Mouse (Mus musculus) midbrain, embryonic 15.5 days (tissue): ENCODE results near the gene Supt16. TPM values are rescaled to one million over a fixed set of nuclear protein-coding genes. Genes with fewer than 3 reads are reported as not detected.

Experiments
- ATAC-seq: fragments of 200-750 bp; cut with Nextera tagmentation; replicated peaks from 2 replicates; pipeline ENCODE4 v1.8.0; 2017; ENCODE audit warnings: moderate TSS enrichment
- H3K27ac ChIP-seq: fragments of 300-500 bp; sonication (generic); 2 replicates; pipeline ENCODE4 v1.5.1; 2015; ENCODE audit warnings: mild to moderate bottlenecking, inconsistent platforms
- H3K27me3 ChIP-seq: fragments of 300-500 bp; sonication (generic); replicated peaks from 2 replicates; pipeline ENCODE4 v1.6.1; 2015; ENCODE audit warnings: inconsistent platforms
- H3K36me3 ChIP-seq: fragments of 300-500 bp; sonication (generic); replicated peaks from 2 replicates; pipeline ENCODE4 v1.6.1; 2015; ENCODE audit warnings: inconsistent platforms
- H3K4me1 ChIP-seq: fragments of 300-500 bp; sonication (generic); 2 replicates; pipeline ENCODE4 v1.6.1; 2015; ENCODE audit warnings: inconsistent platforms
- H3K4me2 ChIP-seq: fragments of 300-500 bp; sonication (generic); 2 replicates; pipeline ENCODE4 v1.6.1; 2015; ENCODE audit warnings: inconsistent platforms, mild to moderate bottlenecking, moderate library complexity
- H3K4me3 ChIP-seq: fragments of 300-500 bp; sonication (generic); 2 replicates; pipeline ENCODE4 v1.5.1; 2015; ENCODE audit warnings: mild to moderate bottlenecking, inconsistent platforms
- H3K9ac ChIP-seq: fragments of 300-500 bp; sonication (generic); 2 replicates; pipeline ENCODE4 v1.6.1; 2015; ENCODE audit warnings: mild to moderate bottlenecking, inconsistent platforms
- H3K9me3 ChIP-seq: fragments of 300-500 bp; sonication (generic); 2 replicates; pipeline ENCODE4 v1.6.1; 2016; ENCODE audit warnings: inconsistent platforms
- WGBS: fragments of 180-500 bp; shearing (Covaris S2); methylation state at CpG from one replicate; pipeline ENCODE4 v1.1.7; 2015; ENCODE audit warnings: mixed read lengths; 5-methylcytosine and 5-hydroxymethylcytosine counted together
- polyA plus RNA-seq: library from polyadenylated mRNA; unstranded; fragments of >200 nt; fragmentation: Nextera tagmentation; extraction: Ambion mirVana; gene quantifications from 2 replicates; pipeline ENCODE4 v1.2.1, GENCODE M21; 2015

The Supt16 gene
- polyA plus RNA-seq, 1 experiment from 2014 or later = 45.4 TPM

GRCm38 (mm10) chr14:52140577-52141444, 56.4 kb downstream of the Supt16 start:
- Histone ChIP-seq H3K9ac (no peak overlapping the region), H3K36me3 (no peaks in the 10 kb centered on the region), H3K27ac (no peak overlapping the region), H3K9me3 (no peaks in the 10 kb centered on the region), H3K4me1 (no peaks in the 10 kb centered on the region), H3K4me2 (no peak overlapping the region), H3K27me3 (no peaks in the 10 kb centered on the region), H3K4me3 (no peak overlapping the region)
- WGBS = 72% methylated on average over 19 of the region's 19 CpGs
- no peak for ATAC-seq

- Histone ChIP-seq H3K27me3 (no peaks in the 10 kb centered on the region), H3K36me3 (no peaks in the 10 kb centered on the region), H3K9me3 (no peaks in the 10 kb centered on the region), H3K9ac (no peak overlapping the region), H3K27ac (no peak overlapping the region), H3K4me3 (no peak overlapping the region), H3K4me2 (no peak overlapping the region), H3K4me1 (no peaks in the 10 kb centered on the region)
- no peak for ATAC-seq
- 86% methylated on average over 5 of the region's 5 CpGs for WGBS
Observed at GRCm38 (mm10) chr14:52133584-52133983, 63.6 kb downstream of the Supt16 start.

- Histone ChIP-seq H3K27me3 (no peaks in the 10 kb centered on the region), H3K4me3 (no peak overlapping the region), H3K9me3 (no peaks in the 10 kb centered on the region), H3K4me1 (peaks cover 6% of the 10 kb centered on the region; the same call in 1 of the 2 replicates), H3K36me3 (no peaks in the 10 kb centered on the region), H3K27ac (no peak overlapping the region), H3K4me2 (no peak overlapping the region), H3K9ac (no peak overlapping the region)
- no peak for ATAC-seq
- 93% methylated on average over 3 of the region's 3 CpGs for WGBS
Observed at GRCm38 (mm10) chr14:52124636-52125035, 72.6 kb downstream of the Supt16 start.

GRCm38 (mm10) chr14:52123918-52124317, 73.3 kb downstream of the Supt16 start:
- H3K27me3 ChIP-seq = no peaks in the 10 kb centered on the region
- H3K36me3 ChIP-seq = no peaks in the 10 kb centered on the region
- H3K4me1 ChIP-seq = peaks cover 6% of the 10 kb centered on the region; the same call in 1 of the 2 replicates
- ATAC-seq = no peak
- H3K9me3 ChIP-seq = no peaks in the 10 kb centered on the region
- no peak overlapping the region for H3K9ac ChIP-seq
- no peak overlapping the region for H3K27ac ChIP-seq
- WGBS = 18% methylated on average over 4 of the region's 4 CpGs
- no peak overlapping the region for H3K4me3 ChIP-seq
- H3K4me2 ChIP-seq = no peak overlapping the region

DNA sequence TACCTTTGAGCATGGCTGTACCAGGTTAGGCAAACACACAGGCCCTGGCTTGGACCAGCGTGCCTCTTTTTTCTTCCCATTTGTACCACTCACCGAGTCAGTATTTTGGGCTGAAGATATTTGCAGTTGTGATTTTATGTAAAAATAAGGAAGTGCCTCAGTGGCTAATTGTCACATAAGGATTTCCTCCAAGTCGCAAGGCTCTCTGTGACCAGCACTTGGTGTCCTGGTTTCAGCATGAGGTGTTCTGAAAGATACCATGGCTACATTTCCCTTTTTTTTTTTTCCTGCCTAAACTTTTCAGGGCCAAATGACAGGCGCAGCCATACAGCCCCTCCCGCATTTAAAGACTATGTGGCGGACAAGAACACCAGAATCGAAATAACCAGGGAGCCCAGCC, 77.0 kb downstream of the Supt16 start:
- peak overlapping the region; percentile 87; the same call in 1 of the 2 replicates for H3K27ac ChIP-seq
- peak overlapping the region; percentile 97 for H3K4me2 ChIP-seq
- H3K4me3 ChIP-seq = peak overlapping the region; percentile 56; the same call in 1 of the 2 replicates
- H3K9ac ChIP-seq = peak overlapping the region; percentile 11; the same call in 1 of the 2 replicates
- H3K27me3 ChIP-seq = no peaks in the 10 kb centered on the region
- H3K4me1 ChIP-seq = peaks cover 12% of the 10 kb centered on the region
- WGBS = 60% methylated on average over 7 of the region's 7 CpGs
- no peaks in the 10 kb centered on the region for H3K9me3 ChIP-seq
- H3K36me3 ChIP-seq = no peaks in the 10 kb centered on the region
- no peak for ATAC-seq

DNA sequence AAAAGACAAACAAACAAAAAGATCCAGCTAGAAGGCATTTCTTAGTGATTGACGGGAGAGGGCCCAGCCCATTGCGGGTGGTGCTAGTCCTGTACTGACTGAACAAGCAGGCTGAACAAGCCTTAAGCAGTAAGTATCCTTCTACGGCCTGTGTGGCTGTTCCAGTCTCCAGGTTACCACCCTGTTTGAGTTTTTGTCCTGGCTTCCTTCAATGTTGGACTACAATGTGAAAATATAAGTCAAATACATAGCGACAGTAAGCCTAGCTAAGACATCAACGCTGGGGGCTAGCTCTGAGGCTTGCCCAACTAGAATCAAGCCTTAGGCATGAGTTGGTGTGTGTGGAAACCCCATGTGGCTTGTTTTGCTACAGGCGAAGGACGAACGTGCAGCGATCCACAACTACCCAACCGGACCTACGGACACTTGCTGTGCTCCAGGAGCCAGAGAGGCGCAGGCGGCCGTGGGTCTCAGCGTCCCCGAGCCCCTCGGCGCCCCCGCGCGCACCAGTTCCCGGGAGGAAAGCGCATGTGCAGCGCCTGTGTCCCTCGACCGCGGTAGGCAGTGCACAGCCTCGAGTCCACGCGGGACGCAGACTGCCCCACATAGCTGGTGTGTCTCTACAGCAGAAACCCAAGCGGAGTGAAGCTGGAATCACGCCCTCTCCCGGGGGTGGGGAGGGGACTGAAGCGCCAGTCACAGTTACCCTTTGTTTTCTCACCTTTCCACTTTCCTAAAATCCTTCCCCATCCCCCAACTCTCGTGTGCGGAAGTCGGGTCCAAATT, 78.2 kb downstream of the Supt16 start:
- Histone ChIP-seq H3K27ac (peak overlapping the region; percentile 87), H3K27me3 (no peaks in the 10 kb centered on the region), H3K4me1 (peaks cover 12% of the 10 kb centered on the region), H3K4me2 (peak overlapping the region; percentile 97), H3K4me3 (peak overlapping the region; percentile 56), H3K9me3 (no peaks in the 10 kb centered on the region), H3K36me3 (no peaks in the 10 kb centered on the region), H3K9ac (peak overlapping the region; percentile 66)
- WGBS = under 1% methylated on average over 38 of the region's 38 CpGs
- ATAC-seq = peak; percentile 93

- Histone ChIP-seq H3K27me3 (no peaks in the 10 kb centered on the region), H3K4me2 (peak overlapping the region; percentile 97), H3K4me1 (peaks cover 12% of the 10 kb centered on the region), H3K36me3 (no peaks in the 10 kb centered on the region), H3K4me3 (peak overlapping the region; percentile 56), H3K27ac (peak overlapping the region; percentile 87), H3K9me3 (no peaks in the 10 kb centered on the region), H3K9ac (no peak overlapping the region; the same call in 1 of the 2 replicates)
- 13% methylated on average over 8 of the region's 8 CpGs for WGBS
- ATAC-seq = peak; percentile 61
Observed at GRCm38 (mm10) chr14:52118456-52118822, 78.8 kb downstream of the Supt16 start.

GRCm38 (mm10) chr14:52117241-52117640, 80.0 kb downstream of the Supt16 start:
- H3K9ac ChIP-seq = no peak overlapping the region
- no peak overlapping the region for H3K4me3 ChIP-seq
- no peaks in the 10 kb centered on the region for H3K36me3 ChIP-seq
- no peaks in the 10 kb centered on the region for H3K27me3 ChIP-seq
- ATAC-seq = no peak
- peaks cover 12% of the 10 kb centered on the region for H3K4me1 ChIP-seq
- H3K9me3 ChIP-seq = no peaks in the 10 kb centered on the region
- WGBS = 93% methylated on average over 5 of the region's 5 CpGs
- no peak overlapping the region for H3K27ac ChIP-seq
- no peak overlapping the region for H3K4me2 ChIP-seq

GRCm38 (mm10) chr14:52114101-52114500, 83.1 kb downstream of the Supt16 start:
- WGBS = 70% methylated on average over 1 of the region's 1 CpGs
- Histone ChIP-seq H3K9ac (no peak overlapping the region), H3K9me3 (no peaks in the 10 kb centered on the region), H3K4me2 (no peak overlapping the region), H3K4me1 (peaks cover 6% of the 10 kb centered on the region), H3K4me3 (no peak overlapping the region), H3K36me3 (no peaks in the 10 kb centered on the region), H3K27me3 (no peaks in the 10 kb centered on the region), H3K27ac (no peak overlapping the region)
- no peak for ATAC-seq

Other genes starting within 250 kb of the Supt16 start
- gene Arhgef40, start 212.7 kb downstream of the Supt16 start, polyA plus RNA-seq = 89.2 and 90.9 TPM in 2 replicates
- gene Tmem253, start 181.8 kb downstream of the Supt16 start, polyA plus RNA-seq = 0.50 and 0.78 TPM in 2 replicates
- 45.9 and 54.5 TPM in 2 replicates for gene Zfp219, start 176.7 kb downstream of the Supt16 start, polyA plus RNA-seq
- not detected in 2 replicates for gene Olfr221, start 155.0 kb downstream of the Supt16 start, polyA plus RNA-seq
- gene Hnrnpc, start 93.4 kb downstream of the Supt16 start, polyA plus RNA-seq = 480 and 482 TPM in 2 replicates
- gene Rpgrip1, start 86.7 kb downstream of the Supt16 start, polyA plus RNA-seq = 51.3 and 53.3 TPM in 2 replicates
- gene Chd8, start 60.4 kb upstream of the Supt16 start, polyA plus RNA-seq = 37.8 and 43.9 TPM in 2 replicates
- gene Tox4, start 81.7 kb upstream of the Supt16 start, polyA plus RNA-seq = 56.0 and 61.0 TPM in 2 replicates
- gene Rab2b, start 82.1 kb upstream of the Supt16 start, polyA plus RNA-seq = 64.0 and 67.6 TPM in 2 replicates
- 50.2 and 54.7 TPM in 2 replicates for gene Mettl3, start 107.7 kb upstream of the Supt16 start, polyA plus RNA-seq
- 48.8 and 49.7 TPM in 2 replicates for gene Sall2, start 131.3 kb upstream of the Supt16 start, polyA plus RNA-seq
- gene Olfr1513, start 159.0 kb upstream of the Supt16 start, polyA plus RNA-seq = not detected in 2 replicates
- gene Olfr1512, start 181.8 kb upstream of the Supt16 start, polyA plus RNA-seq = 0.08 and 0.18 TPM in 2 replicates
- gene Olfr1511, start 200.0 kb upstream of the Supt16 start, polyA plus RNA-seq = 0.12 and 0.38 TPM in 2 replicates
- gene Olfr1510, start 217.0 kb upstream of the Supt16 start, polyA plus RNA-seq = not detected in 2 replicates
- not detected in 2 replicates for gene Olfr1509, start 245.6 kb upstream of the Supt16 start, polyA plus RNA-seq